Mouse (Mus musculus) frontal cortex, adult 2 months (tissue): ENCODE measurements around the gene Cpe. TPM values are rescaled to one million over a fixed set of nuclear protein-coding genes. Genes with fewer than 3 reads are reported as not detected.

Source experiments
- DNase-seq, 2 experiments: peaks; one replicate each; pipeline ENCODE4 v3.0.0; 2022; ENCODE audit warnings: low spot score in 1 of 2; ENCODE audit errors: extremely low spot score in 1 of 2
- polyA plus RNA-seq: library from polyadenylated mRNA; depleted of rRNA; stranded (reverse); fragments of >200 nt; gene quantifications from 2 replicates; pipeline ENCODE4 v1.2.3, GENCODE M21; 2012; rRNA removed

Cpe gene
- polyA plus RNA-seq, 1 experiment, result 1,706 TPM

GRCm38 (mm10) chr8:64590456-64590855, 102.4 kb downstream of the Cpe start:
- no peak for DNase-seq

GRCm38 (mm10) chr8:64582887-64583286, 110.0 kb downstream of the Cpe start:
- no peak for DNase-seq

- no peak for DNase-seq
Observed at GRCm38 (mm10) chr8:64578221-64578620, 114.6 kb downstream of the Cpe start.

GRCm38 (mm10) chr8:64575001-64575400, 117.9 kb downstream of the Cpe start:
- no peak for DNase-seq

- peak; percentile 9 to 88 for DNase-seq
Observed at GRCm38 (mm10) chr8:64548054-64548850, 144.6 kb downstream of the Cpe start.

- DNase-seq, result no peak
Observed at GRCm38 (mm10) chr8:64543441-64543840, 149.4 kb downstream of the Cpe start.

Other genes starting within 250 kb of the Cpe start
- 92.8 and 117 TPM in 2 replicates for gene Msmo1, start 40.7 kb upstream of the Cpe start, polyA plus RNA-seq
- gene Klhl2, start 157.0 kb upstream of the Cpe start, polyA plus RNA-seq, result 107 and 113 TPM in 2 replicates